Mouse (Mus musculus) spleen, postnatal 36 days (tissue): ENCODE results near the gene Xrcc3.

Experiments used
- DNase-seq, 2 experiments: peaks; one replicate each; pipeline ENCODE4 v3.0.0; 2022; ENCODE audit warnings: low spot score in 2 of 2, mixed read lengths in 1 of 2

Xrcc3 gene

DNA sequence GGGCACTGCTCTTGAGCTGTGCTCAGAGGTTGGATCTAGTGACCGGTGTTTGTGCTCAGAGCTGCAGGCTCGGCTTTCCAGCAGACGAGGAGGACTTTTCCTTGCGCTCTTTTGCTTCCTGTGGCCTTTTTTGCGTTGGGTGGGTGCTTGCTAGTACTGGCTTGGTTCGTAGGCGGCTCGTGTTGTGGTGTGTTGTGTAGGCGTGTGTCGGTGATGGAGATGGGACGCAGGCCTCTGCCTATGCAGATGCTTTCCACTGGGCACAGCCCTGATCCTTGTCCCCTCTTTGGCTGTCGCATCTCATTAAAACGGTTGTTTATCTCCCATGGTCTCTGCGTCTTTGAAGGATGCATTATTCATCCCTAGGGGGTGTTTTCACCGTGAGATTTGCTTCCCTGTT is 38.8 kb downstream of the Xrcc3 start:
- no peak for DNase-seq

- no peak for DNase-seq
Observed at GRCm38 (mm10) chr12:111774156-111774555, 39.5 kb downstream of the Xrcc3 start.

- no peak for DNase-seq
Observed at GRCm38 (mm10) chr12:111770651-111771050, 43.0 kb downstream of the Xrcc3 start.

DNA sequence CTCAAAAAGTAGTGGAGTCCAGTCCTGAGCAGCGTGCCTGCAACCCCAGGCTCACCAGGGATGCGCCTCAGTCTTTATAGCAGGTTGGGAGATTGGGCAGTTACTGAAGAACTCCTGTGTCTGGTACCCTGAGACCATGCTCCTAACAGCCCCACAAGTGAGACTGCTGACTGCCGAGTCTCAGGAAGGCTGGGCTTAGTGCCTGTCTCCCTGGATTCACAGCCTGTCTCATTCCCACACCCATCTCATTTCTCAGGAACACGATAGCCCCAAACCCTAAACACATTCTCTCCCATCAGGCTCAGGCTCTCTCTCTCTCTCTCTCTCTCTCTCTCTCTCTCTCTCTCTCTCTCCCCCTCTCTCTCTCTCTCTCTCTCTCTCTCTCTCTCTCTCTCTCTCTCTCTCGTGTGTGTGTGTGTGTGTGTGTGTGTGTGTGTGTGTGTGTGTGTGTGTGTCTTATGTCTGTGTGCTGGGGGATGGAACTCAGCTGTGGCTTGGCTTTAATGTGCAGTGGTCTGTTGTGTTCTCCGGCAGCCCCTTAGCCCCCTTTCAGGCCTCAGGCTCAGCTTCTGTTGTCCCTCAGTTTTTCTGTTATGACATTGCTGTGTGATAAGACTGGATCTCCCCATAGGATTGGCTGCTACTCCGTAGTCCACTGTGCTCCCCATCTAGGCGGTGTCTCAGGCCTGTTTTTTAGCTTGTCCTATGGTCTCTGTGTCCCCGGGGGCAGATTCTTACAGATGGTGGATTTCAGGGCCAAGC is 43.7 kb downstream of the Xrcc3 start:
- DNase-seq, result no peak

DNA sequence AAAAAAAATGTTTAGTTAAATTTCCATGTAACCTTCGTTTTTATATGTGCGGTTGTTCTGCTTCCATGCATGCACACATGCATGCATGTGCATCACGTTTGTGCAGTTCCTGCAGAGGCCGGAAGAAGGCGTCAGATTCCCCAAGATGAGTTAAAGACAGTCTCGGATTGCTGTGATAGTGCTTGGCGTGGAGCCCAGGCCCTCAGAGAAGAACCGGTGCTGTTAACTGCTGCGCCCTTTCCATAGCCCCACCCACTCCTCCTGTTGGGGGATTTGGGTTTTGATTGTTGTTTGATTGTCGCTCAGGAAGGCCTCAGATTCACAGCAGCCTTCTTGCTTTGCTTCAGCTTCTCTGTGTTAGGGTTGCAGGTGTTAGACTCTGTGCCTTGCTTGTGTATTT is 44.4 kb downstream of the Xrcc3 start:
- DNase-seq, result peak in 1 of 2 experiments; percentile 11

DNA sequence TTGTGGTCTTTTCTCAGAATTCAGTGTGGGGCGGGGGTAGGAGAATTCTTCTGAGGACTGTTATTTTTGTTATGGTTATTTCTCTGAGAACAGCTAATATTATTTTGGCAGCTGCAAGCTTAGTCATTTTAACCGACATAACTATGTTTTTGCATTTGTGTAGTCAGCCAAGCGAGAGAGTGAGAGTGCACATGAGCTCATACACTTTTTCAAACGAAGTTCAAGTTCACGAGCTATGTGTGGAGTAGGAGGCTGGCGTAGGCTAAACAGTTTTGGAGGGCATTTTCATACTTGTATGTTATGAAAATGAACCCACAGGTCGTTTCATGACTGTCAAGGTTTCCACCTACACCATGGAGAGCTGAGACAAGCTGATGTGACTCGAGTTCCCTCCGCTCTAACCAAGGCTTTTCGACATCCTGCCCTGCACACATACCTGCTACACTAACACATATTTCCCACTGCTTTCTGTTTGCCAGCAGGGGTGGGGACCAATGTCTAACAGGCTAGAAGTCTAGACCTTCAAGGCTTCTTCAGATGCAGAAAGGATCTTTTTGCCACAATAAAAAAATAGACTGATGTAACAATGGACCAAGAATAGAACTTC is 45.2 kb downstream of the Xrcc3 start:
- no peak for DNase-seq

DNA sequence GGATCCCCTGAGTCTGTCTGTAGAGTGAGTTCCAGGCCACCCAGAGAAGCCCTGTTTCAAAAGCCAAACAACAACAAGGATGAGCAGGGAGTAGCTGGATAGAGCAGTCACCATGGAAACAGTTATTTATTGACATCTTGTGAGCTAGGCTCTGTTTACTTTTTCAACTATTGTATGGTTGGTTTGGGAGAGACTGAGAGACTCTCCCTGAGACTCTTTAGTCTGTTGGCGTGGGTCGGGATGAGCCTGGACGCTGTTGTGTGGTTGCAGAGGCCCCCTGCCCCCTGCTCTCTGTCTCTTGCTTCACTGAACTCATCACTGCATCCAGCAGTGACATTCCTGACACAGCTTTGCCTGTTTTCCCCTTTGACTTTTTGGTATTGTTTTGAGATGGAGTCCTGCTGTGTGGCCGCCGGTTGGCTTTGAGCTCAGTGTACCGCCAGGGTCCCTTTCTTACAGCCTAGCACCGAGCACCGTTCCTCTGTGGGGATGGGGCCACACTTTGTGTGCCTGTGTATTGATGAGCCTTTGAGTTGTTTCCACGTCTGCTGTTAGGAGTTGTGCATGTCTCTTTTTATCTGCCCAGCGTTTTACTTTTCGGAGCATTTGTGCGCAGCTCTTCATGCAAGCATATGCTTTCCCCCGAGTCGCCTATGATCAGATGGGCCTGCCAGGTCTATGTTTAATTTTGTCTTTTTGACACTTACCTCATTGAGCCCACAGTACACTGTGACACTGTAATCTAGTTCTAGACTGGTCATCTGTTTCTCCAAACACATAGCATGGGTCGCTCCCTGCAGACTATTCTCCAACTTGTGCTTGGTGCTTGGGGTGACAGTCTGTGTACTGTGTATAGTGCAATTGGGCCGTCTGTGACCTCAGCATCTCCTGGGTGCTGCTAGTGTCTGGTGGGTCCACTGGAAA is 47.1 kb downstream of the Xrcc3 start:
- DNase-seq, result no peak

- no peak for DNase-seq
Observed at GRCm38 (mm10) chr12:111762620-111763280, 50.9 kb downstream of the Xrcc3 start.

DNA sequence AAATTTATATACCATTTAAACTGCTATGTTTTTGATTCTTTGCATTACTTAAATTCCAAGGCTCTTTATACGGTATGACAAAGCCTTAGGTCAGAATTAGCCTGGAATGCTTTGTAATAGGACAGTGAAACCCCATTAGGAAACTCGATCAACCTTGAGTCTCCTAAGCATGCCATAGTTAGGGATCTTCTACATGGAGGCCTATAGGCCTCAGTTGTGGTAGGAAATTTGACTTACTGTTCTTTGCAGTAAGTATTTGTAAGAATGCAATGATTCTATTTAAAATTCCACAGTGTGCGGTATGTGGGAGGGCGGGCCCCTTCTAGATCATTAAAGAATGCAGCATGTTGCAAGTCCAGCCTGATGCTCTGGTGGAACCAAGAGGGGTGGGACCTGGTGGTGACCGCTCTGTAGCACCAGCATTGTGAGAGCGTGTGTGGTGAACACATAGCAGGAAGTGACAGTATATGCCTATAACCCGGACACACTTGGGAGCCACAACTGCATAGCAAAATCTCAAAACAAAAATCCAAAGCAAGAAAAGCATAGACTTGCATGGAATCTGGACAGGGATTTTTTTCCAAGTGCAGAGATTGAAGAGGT is 53.3 kb downstream of the Xrcc3 start:
- DNase-seq, result no peak

DNA sequence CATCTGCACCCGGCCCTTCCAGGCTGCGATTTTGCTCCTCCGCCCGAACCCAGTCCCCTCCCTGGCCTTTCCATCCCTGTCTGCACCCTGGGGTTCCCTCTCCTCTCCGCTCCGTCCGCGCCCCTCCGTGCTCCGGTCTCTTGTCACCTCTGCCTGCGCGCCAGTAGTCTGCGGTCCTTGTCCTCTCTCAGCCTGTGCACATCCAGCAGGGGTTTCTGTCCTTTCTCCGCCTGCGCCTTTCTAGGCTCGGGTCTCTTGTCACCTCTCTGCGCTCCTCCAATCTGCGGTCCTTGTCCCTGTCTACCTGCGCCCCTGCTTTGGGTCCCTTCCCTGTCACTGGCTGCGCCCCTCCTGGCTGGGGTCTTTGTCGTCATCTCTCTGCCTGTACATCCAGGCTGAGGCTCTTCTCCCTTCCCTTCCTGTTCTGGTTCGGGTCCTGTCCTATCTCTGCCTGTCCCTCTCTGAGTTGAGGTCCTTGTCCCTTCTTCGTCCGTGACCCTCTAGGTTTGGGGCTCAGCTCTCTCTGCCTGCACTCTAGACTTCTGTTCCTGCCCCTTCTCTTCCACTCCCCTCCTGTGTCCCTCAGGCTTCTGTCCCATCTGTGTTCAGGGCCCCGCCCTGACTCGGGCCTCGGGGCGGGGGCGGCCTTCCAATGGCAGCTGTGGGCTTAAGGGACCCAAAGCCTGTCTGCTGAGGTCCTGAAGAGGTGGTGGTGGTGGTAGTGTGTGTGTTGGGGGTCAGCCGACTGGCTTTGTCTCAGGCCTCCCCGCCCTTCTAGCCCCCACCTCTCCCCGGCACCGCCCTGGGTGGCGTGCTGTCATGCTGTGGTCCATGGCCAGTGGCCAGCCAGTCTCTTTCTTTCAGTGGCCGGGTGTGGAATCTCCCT is 54.3 kb downstream of the Xrcc3 start:
- DNase-seq, result no peak

DNA sequence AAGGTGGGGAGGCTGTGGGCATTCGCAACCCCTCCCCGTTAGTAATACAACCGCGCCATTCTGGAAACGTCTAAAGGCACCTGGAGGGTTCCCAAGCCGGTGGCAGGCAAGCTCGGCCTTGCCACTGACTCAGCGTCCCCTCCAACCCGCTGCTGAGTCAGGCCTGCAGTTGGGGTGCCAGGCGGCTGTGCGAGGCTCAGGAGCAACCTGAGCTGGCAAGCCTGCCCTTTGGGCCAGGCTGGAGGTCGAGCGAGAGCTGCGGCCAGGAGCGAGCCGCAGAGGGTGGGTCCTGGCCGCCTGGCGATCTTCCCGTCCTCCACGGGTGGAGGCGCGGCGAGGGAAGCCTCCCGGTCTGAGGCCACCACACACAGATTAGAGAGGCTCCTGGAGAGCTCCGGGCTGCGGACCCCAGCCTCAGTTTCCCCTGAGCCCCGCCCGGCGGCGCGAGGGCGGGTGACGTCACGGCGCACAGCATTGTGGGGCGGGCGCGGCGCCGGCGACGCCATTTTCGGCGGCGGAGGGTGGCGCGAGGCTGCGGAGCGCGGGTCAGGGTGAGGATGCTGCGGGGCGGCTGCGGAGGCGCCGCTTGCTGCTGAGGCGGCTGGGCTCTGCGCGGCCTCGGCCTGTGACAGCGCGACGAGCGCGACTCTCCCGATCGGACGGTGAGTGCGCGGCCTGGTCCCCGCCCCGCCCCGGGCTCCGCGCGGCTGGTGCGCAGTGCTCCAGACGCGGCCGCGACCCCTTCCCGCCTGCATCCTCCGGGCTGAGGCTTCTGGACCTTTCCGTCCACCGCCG is 55.1 kb downstream of the Xrcc3 start, which contains the start of gene Klc1:
Gene Klc1 (plus strand): TSS at position 469 of the 795 bp plus-strand sequence.
- DNase-seq, result peak; percentile 68

DNA sequence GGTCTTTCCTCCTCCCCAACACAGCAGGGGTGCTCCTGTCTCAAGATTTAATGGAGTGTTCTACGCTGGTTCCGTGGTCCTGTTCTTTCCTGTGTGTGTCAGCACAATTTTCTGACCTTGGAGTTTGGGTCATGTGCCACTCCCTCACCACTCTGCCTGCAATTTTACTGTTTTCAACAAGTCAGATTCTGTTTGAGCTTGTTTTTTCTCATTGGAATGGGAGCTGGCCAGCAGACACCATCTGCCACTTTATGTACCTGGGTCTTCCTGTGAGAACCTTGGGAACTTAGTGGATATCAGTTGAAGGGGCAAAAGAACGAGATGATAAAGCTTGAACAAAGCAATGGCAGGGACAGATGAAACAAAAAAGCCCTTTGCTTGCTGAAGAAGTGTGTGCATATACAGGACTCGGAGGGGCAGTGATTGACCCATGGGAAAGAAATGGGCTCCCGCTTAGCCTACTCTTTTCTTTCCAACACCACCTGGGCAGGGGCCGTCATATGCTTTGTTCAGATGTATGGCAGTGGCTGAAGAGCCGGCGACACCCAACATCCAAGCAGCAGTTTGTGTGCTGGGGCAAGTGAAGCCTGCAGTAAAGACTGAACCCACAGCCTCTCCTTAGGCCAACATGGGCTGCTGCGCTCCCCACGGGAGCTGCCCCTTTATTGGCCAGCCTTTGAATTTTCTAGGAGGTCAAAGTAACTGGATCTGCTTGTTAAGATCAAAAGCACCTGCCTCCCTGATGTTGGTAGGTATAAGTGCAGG is 55.9 kb downstream of the Xrcc3 start:
- no peak for DNase-seq

DNA sequence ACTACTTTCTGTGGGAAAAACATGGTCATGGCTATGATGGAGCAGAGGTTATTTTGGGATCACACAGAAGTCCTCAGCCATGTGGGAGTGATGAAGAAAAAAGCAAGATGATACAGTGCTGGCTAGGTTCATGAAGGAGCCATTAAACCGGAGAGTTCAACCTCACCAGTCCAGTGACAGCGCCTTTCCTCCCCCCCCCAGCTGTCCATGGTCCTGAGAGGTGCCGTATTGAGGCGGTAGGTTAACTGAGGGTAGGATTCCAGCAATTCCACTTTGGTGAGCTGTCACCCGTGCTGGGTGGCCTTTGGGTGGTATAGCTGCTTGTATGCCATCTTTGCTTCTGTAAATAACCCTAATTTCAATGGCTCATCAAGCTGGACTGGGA is 57.0 kb downstream of the Xrcc3 start:
- DNase-seq, result no peak

- DNase-seq, result no peak
Observed at GRCm38 (mm10) chr12:111756082-111756697, 57.5 kb downstream of the Xrcc3 start.

DNA sequence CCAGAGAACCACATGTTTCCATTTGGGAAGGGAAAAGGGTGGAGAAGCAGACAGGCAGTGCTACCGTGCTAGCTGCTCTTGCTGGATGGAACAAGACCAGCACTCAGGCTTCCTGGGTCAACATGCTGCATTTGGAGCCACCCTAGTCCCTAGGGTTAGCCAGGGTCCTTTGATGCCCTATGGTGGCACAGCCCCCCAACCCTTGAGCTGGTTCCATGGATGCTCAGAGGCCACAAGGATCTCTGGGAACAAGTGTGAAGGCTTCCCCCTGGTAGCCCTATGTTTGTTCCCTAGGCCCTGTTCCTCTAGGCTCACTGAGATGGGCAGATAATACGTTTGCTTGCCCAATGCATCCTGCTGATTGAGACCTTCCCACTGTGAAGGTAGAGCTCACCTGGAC is 58.4 kb downstream of the Xrcc3 start:
- DNase-seq, result no peak

DNA sequence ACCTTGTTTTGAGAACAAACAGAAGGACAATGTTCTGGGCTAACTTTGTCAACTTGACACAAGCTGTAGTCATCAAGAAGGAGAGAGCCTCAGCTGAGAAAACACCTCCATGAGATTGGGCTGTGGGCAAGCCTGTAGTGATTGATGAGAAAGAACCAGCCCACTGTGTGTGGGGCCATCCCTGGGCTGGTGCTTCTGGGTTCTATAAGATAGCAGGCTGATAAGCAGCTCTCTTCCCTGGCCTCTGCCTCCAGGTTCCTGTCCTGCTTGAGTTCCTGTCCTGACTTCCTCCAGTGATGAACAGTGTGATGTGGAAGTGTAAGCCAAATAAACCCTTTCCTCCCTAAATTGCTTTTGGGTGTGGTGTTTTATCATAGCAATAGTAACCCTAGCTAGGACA is 59.0 kb downstream of the Xrcc3 start:
- no peak for DNase-seq

- no peak for DNase-seq
Observed at GRCm38 (mm10) chr12:111753347-111753746, 60.3 kb downstream of the Xrcc3 start.
